Mouse (Mus musculus) T-helper 17 cell (primary cell): ENCODE results near the gene Arhgef2.

Source experiments
- in situ Hi-C, 2 experiments: fragments of 300-600 bp; cut with MboI, MseI; formaldehyde crosslinking; loops; 1 replicate in 1 of 2; 2 replicates in 1 of 2; pipeline ENCODE4 v1.15.1; 2025; ENCODE audit warnings: high pct_unique_total_duplicates in 2 of 2

Gene Arhgef2

DNA sequence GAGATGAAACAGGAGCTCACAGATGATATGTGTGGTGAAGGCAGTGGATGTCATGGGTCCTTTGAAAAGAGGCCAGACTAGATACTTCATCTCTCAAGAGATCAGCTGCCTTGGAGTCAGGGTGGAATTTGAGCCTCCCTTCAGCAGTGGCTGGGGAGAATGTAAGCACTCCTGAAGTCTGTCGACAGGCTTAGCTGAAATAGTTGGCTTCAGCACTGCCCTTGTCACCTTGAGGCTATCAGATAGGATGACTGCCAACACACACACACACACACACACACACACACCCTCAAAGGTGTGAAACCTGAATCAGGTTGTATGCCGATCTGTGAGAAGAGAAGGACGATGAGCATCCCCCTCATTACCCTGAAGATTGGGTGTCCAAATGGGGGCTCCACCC, 14.7 kb upstream of the Arhgef2 start:
- in situ Hi-C loops = loop anchor here in 1 of 2 experiments (10.0 kb wide), 1 partner anchor 154 kb away; no protein-coding TSS in a partner anchor

DNA sequence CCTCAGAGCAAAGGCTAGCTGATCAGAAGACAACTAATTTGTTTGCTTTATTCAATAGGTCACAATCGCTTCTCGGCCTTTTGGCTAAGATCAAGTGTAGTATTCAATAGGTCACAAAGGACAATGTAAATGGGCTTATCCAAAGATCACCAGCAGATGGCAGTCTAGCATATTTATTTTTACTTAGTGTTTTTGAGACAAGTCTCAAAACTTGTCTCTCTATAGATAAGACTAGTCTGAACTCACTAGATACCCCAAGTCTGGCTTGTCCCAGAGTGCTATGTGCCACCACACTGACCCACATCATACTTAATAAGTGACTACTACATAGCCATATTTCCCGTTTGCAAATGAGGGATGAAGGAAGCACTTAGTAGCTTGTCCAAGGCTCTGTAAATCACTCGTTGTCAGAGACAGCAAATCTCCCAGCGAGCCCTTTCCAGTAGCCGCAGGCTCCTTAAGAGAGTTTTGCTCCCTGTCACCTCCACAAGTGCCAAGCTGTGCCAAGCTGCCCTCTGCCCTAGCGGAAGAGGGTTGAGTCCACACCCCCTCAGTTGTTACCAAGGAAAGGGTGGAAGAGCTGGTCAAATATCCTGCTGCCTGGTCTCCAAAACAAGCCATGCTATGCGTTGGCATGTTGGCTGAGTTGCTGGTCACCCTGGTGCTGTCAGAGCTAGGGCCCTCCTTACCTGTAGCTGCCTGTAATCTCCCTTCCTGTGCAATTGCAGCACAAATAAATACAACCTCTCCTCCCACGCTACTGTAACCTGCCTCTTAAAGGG, 13.6 kb upstream of the Arhgef2 start:
- in situ Hi-C loops = loop anchor here in 1 of 2 experiments (10.0 kb wide), 1 partner anchor 153 kb away; no protein-coding TSS in a partner anchor

DNA sequence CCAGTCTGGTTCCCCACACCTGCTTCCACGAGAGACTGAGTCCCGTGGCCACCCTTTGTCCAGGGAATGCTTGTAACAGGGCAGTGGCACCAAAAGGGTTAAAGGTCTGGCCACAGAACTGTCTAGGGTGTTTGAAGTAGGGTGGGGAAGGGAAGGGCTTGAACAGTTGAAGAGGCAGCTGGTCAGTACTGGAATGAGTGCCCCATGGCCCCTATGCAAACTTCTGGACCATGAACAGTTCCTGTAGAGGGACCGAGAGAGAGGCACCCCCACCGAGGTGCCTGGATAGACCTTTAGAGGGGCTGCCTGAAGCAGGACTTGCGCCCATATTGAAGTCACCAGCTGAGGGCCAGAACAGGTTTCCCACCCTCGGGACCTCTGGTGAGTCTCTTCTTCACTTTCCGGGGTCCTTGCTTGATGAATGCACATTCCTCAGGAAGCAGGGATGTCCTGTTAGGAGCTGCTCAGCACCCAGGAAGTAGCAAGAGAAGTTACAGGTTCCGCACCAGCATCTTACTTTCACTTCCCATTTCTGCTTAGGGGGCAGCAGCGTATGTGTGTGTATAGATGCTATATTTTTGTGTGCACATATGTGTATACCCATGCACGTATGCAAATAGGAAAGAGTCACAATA, 12.7 kb upstream of the Arhgef2 start:
- in situ Hi-C loops = loop anchor here in 1 of 2 experiments (10.0 kb wide), 1 partner anchor 152 kb away; no protein-coding TSS in a partner anchor

DNA sequence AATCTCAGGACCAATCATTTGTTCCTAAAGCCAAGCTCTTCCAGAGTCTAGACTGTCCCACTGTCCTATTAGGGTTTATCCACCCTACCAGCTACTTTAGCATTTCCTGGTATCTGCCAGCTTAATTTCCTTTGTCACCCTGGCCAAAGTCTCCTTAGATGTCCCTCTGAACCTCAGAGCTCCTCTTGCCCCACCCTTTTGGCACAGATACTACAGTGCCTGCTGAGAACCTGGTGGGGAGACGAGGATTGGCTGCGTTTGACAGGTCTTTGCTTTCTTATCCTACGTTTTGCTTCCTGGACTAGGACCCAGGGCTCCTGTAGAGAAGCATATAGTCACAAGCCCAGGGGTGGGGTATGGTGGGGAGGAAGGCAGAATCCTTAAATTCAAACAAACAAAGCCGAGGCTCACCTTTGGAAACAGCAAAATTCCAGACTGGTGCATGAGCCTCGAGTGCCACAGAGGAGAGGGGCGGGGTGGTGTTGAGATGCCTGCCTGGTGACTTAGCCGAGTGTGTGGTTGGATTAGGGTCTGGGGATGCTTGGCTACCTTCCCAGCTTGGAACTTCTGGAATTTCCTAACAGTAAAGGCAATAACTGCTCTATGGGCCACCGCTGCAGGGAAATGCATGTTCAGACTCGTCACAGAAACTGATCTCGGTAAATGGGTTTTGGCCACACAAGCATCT, 11.7 kb upstream of the Arhgef2 start:
- in situ Hi-C loops = loop anchor here in 1 of 2 experiments (10.0 kb wide), 1 partner anchor 151 kb away; no protein-coding TSS in a partner anchor

DNA sequence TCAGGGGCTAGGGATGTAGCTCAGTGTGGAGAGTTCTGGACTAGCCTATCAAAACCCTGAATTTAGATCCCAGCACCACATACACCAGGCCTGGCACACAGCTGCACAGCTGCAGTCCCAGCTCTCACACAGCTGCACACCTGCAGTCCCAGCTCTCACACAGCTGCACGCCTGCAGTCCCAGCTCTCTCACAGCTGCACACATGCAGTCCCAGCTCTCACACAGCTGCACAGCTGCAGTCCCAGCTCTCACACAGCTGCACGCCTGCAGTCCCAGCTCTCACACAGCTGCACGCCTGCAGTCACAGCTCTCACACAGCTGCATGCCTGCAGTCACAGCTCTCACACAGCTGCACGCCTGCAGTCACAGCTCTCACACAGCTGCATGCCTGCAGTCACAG, 9.2 kb upstream of the Arhgef2 start:
- in situ Hi-C loops = loop anchor here in 1 of 2 experiments (10.0 kb wide), 1 partner anchor 148 kb away; no protein-coding TSS in a partner anchor

DNA sequence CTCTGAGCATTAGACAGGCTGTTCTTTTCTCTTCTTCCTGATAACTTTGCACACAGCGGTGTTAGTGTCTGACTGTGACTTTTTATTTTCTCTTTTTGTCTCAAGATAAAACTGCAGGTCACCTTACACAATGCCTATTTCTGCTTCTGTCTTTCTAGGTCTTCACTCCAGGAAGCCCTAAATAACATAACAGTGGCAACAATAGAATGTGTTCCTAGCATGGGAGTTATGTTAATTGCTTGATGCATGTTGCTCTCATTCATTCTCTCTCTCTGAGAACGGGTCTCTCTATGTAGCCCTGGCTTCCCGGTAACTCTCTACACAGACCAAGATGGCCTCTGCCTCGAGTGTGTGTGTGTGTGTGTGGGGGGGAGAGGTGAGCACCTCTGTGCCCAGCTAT, 3.3 kb upstream of the Arhgef2 start:
- in situ Hi-C loops = no loop called here

DNA sequence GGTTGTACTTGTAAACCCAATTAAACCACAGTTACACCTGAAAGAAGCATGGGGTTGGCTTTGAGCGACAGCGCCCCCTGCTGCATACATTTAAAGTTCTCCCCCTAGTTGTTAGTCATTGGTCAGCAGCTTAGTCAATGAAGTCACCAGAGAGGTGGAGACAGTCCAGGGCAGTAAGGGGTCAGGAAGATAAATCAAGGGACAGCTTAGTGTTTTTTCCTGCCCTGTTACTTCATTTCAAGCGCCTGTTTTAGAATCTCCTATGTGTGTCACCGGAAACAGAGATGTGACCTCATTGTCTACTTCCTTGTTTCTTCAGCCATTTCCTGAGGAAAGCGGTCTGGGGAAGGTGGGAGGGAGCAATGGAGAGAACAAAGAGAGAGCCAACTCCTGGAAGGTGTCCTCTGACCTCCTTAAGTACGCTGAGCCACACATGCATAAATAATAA, 2.0 kb upstream of the Arhgef2 start:
- in situ Hi-C loops = no loop called here

DNA sequence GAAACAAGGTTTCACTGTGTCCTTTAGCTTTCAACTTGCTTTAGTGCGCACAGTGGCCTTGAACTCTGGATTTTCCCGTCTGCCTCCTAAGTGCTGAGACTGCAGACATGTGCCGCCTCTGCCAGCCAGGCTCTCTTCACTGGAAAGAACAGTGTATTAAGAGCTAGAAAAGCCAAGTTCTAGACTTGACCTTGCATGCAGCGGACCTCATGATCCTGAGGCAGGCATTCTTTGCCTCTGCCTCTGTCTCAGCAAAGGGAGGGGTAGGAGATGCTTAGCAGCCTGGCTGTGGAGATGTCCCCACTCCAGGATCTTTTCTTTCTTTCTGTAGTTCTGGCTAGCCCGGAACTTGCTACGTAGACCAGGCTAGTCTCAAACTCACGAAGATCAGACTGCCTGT, 903 bp upstream of the Arhgef2 start:
- in situ Hi-C loops = loop anchor here in 1 of 2 experiments (5.0 kb wide), 1 partner anchor 37 kb away; no protein-coding TSS in a partner anchor

DNA sequence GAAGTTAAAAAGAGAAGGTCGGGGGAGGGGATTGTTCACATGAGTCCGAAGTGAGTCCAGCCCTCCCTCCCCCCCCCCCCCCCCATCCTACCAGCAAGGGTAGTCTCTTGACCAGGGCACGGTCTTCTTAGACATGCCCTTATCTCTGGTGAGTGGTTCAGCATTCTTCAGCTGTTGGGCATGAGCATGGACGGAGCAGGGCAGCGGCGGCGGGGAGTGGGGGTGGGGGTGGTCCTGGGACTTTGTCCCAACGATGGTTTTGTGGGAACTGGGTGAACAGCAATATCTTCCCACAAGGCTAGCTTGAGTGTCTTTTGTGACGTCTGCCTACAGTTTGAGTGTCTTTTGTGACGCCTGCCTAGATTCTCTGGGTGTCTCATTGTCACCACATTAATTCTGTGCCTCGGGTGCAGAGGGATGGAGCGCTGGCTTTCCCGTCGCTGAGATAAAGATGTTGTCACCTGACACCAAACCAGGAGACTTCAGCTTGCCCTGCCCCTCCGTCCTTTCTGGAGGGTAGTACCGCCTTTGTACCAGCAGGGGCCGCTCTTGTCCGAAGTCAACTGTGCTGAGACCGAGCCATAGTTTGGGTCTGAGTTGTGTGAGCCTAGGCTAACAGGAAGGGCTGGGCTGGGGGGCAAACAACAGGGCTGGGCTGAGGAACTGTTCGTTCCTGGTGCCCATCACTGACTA, 1.4 kb downstream of the Arhgef2 start:
- in situ Hi-C loops = loop anchor here in 1 of 2 experiments (5.0 kb wide), 1 partner anchor 35 kb away; no protein-coding TSS in a partner anchor

DNA sequence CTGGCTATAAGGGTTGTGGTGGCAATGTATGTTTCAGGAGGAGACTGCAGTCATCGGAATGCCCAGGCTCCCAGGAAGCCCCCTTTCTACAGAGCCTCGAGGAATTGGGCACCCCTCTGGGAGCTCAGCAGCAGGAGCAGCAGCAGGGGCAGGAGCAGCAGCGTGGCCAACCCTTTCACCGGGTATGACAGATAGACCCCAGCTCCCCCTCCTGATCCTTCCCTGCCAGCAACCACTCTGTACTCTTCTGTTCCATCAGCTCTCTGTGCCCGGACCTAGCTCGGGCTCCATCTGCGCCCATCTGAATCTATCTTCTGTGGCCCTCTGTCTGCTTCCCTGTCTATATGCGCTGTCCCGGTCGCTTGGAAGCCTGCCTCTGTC, 2.0 kb downstream of the Arhgef2 start:
- in situ Hi-C loops = loop anchor here in 1 of 2 experiments (5.0 kb wide), 1 partner anchor 35 kb away; no protein-coding TSS in a partner anchor

DNA sequence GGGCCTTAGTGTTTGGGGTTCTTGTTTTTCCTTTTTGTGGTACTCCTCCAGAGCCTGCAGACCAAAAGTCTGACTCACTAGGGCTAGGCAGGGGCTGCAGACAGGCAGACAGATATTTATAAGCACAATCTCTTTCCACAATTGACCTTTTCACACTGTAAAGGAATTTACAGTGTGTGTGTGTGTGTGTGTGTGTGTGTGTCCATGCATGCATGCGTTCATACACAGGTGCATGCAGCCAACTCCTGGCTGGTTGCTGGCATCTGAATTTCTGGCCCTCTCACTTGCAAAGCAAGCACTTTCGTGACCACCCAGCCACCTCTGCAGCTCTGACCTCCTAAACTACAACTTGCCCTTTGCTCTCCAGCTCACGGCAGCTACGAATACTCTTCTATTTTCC, 3.3 kb downstream of the Arhgef2 start:
- in situ Hi-C loops = loop anchor here in 1 of 2 experiments (5.0 kb wide), 1 partner anchor 33 kb away; no protein-coding TSS in a partner anchor

DNA sequence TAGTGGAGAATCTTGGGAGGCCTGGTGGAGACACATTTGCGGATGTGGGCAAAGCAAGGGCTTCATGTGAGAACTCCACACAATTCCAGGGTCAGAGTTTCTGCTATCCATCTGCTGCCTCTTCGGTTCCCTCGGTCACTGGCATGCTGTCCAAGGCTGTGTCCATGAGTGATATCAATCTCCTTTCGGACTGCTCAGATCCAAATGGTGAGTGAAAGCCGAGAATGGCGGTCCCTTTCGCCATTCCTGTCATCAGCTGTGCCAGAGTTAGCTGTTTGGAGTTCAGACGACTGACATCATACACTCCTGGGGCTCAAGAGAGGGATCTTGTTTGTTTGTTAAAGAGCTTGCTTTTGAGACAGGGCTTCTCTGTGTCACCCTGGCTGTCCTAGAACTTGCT, 8.7 kb downstream of the Arhgef2 start:
- in situ Hi-C loops = no loop called here

DNA sequence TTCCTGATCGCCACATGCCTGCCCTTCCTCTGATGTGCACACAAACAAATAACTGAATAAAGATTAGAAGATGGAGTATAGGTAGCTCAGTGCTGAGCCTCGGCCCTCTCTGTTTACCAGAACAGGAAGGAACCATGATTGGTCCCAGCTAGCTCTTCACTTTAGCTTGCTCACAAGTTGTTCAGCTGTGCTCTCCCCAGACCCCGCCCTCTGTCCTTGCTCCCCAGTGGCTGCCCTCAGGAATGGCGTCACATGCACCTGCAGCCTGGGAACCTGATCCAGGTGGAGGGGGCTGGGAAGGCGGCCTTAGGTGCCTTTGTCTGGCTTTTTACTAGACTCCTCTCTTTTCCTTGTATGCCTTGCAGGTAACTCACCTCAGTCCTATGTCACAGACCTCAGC, 9.4 kb downstream of the Arhgef2 start:
- in situ Hi-C loops = no loop called here

DNA sequence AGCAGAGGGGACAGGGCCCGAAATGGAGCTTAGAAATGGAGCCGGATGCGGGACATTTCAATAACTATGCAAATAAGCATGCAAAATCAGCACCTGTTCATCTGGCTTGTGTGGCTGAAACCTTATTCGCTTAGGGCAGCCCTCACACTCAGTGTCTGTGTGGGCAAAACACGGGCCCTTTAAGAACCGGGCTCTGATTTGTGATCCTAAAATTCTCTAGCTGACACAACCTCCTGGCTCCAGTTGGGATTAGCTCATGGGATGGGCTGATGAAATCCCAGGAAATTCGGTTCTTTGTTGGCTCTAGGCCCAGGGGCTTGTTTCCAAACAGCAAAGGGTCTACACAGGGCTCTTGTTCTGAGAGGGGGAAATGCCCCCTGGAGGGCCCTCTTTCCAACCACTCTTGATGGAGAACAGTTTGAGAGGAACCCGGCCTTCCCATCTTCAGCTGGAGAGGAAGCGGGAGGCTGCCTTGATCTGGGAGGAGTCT, 10.2 kb downstream of the Arhgef2 start:
- in situ Hi-C loops = no loop called here

DNA sequence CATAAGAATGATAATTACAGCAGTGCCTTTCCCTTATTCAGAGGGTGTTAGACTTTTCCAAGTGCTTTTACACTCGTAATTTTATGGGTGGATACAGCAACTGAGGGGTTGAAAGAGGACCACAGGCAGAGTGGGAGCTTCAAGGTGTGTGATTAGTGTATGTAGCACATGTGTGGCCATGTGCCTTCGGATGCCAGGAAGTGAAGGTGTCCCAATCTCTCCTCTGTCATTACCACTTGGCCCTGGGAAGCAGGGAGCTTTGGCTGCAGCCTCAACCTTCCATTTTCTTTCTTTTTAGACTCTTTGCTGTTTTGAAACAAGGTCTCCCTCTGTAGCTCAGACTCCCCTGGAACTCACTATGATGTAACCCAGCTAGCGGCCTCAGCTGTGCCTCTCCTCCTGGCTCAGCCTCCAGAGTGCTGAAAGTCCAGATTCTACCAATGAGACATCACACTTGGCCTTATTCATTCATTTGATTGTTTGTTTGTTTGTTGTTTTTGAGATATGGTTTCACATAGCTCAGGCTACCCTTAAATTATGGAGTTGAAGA, 11.3 kb downstream of the Arhgef2 start:
- in situ Hi-C loops = no loop called here

DNA sequence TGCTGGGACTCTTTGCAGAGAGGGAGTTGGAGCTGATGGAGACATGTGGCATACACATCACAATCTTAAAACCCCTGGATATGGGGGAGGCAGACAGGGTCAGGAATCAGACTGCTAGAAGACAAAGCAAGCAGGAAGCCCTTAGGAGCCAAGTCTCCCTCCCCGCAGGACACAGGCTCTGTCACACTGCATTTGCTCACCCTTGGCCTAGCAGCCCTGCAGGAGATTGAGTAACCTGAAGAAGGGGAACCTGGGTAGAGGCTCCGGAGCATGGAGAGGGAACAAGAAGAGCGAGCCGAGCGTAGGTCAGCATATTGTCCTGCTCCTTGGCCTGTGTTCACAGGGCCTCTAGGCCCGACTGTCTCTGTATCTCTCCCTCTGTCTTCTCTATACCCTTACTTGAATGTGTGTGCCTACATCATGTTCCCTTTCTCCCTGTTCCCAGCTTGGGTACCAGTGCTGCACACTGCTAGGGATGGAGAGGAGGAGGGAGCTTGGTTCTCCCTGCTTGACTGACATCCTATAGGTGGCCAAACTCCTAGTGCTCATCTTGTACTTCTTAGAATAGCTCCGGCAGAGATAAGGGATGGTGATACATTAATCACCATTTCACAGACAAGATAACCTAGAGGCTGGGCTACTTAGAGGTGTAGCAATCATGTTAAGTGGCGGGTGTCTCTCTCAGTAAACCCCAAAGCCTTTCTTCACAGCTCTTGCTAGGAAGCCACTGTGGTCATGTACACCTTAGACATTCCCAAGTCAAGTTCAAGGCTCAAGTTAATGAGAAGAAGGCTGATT, 12.5 kb downstream of the Arhgef2 start:
- in situ Hi-C loops = no loop called here

DNA sequence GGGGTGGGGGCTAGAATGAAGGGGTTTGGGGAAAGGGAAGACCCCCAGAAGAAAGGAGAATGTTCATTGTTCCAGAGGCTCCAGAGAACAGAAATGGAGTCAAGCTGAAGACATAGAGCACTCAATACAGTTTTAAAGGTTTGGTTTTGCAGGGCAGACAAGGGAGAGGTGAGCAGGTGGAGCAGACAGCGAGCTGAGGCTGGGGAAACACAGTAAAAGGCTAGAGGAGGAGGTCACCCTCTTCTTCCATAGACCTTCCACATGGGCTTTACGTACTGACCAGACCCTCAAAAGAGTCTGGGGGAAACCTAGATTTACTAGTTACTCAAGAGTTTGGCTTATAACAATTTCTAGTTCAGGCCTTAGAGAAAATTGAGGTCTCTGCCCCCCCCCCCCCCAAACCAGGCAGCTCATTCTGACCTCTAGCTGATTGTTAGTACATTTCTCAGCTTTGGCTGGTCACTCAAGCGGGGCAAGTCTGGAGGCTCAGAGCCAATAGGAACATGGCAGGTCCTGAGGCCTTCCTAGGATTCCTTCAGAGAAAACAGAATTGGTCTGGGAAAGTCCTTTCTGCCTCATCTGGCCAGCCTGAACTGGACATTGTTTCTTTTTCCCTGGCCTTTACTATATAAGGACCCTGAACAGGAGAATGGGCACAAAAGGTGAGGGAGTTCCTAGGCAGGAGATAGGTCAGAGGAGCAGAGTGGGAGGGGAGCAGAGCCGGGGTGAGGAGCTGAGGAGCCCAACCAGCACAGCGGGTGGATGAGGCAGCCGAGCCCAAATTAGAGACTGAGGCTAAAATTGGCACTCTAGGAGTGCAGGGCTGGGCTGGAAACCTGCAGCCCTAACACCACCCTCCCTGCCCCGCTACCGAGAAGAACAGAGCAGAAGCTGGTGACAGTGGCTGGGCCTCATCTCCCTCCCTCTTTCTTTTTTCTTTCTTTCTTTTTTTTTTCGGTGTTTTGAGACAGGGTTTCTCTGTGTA, 13.6 kb downstream of the Arhgef2 start:
- in situ Hi-C loops = no loop called here

DNA sequence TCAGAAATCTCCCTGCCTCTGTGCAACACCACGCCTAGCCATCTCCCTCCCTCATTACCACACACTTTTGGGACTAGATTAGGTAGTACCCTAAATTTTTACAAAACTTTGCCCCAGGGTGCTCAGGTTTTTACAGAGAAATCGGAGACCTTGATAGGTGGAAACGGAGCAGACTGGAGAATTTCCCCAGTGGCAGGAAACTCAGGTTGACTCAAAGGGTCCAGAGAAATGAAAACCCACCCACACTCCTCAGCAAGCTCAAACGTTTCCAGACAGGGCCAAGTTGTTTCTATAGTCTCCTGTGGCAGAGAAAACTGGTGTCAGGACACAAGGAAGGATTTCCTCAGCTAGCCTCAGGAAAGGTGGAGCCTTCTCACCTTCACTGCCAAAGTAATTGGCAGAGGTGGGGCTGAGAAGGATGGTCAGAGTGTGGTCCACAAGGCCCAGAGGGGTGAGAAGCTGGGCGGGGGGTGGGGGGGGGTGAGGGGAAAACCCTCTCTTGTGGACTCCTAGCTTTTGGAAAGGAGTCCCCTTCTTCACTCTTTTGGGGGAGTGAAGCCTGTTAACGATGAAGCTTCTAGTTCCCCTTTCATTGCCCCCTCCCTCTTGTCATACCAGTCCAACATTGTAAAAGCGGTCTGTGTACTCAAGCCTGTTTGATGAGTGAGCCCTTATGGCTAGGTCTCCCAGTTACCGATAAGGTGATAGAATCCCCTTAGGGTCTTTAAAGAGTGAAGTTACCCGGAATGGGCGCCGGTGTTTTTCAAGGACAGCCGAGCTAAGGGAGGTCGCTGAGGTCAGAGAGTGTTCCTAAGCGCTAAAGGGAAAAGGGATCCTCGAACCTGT, 14.6 kb downstream of the Arhgef2 start:
- in situ Hi-C loops = no loop called here
